Mouse (Mus musculus): ENCODE results near the gene Vamp1. TPM values are rescaled to one million over a fixed set of nuclear protein-coding genes. Genes with fewer than 3 reads are reported as not detected.

Gene Vamp1
- polyA plus RNA-seq, 1 experiment = 0.69 TPM

GRCm38 (mm10) chr6:125190816-125191215, 24.5 kb upstream of the Vamp1 start:
- no peak for TF ChIP-seq MAX (IDR thresholded peaks at IDR 0.05)
- no peak for TF ChIP-seq FOSL1 (IDR thresholded peaks at IDR 0.05; ENCODE audit: insufficient read depth, low read length, poor library complexity, severe bottlenecking)
- TF ChIP-seq USF1 (IDR thresholded peaks at IDR 0.05; ENCODE audit: low read depth) = no peak
- no peak for TF ChIP-seq CTCF (IDR thresholded peaks at IDR 0.05; ENCODE audit: control insufficient read depth, insufficient read depth, insufficient read length)
- TF ChIP-seq MYOD1 (IDR thresholded peaks at IDR 0.05; ENCODE audit: control insufficient read depth, insufficient read length, low read depth) = no peak
- TF ChIP-seq CEBPB (IDR thresholded peaks at IDR 0.05; ENCODE audit: low read depth) = no peak
- TF ChIP-seq MYOG (IDR thresholded peaks at IDR 0.05; ENCODE audit: control insufficient read depth, extremely low read depth, insufficient read length) = no peak
- H3K79me2 ChIP-seq (ENCODE audit: control insufficient read depth, insufficient read depth) = peaks cover 71% of the 10 kb centered on the region
- H3K27me3 ChIP-seq (ENCODE audit: control insufficient read depth, insufficient read depth, insufficient read length) = no peaks in the 10 kb centered on the region
- peak overlapping the region; percentile 85 for H3ac ChIP-seq (ENCODE audit: control insufficient read depth, insufficient read length, low read depth)
- H3K4me3 ChIP-seq (ENCODE audit: insufficient read depth, poor library complexity, severe bottlenecking) = peak overlapping the region; percentile 74
- peaks cover 39% of the 10 kb centered on the region for H3K79me3 ChIP-seq (ENCODE audit: low read depth)
- peaks cover 66% of the 10 kb centered on the region for H3K36me3 ChIP-seq (ENCODE audit: control insufficient read depth, insufficient read depth)

DNA sequence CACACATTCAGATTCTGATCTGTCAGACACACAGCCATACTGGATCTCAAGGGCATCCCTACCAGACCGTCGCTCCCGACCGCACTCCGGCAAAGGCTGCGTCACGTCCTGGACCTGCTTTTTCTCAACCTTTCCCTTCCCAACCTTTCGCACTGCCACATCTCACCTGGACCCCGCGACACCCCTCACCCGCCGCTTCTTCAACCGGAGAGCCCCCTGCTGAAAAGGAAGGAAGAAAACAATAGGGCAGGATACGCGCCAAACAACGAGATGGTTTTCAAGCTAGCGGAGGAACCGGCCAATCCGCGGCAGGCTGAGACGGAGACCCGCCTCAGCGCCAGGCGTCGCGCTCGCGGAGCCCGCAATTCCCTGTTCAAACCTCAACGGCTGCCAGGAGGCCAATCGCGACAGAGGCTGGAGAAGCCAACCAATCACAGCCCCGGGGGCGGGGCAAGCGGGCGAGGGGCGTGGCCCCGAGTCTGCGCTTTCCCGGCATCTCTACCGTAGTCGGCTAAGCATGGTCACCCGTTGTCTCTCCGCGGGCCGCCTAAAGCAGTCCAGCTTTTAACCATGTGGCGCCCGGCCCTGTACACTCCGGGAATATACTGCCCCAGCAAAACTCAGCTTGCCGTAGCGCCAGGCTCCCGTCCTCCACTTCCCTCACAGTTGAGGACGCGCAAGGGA, 23.9 kb upstream of the Vamp1 start, which contains the start of the genes Ncapd2 and Mrpl51:
TSS of gene Ncapd2 (minus strand) at position 370 of the 684 bp plus-strand sequence.
TSS of gene Mrpl51 (plus strand) at position 470 of the 684 bp plus-strand sequence.
- peaks cover 65% of the 10 kb centered on the region for H3K36me3 ChIP-seq (ENCODE audit: control insufficient read depth, insufficient read depth)
- H3K79me2 ChIP-seq (ENCODE audit: control insufficient read depth, insufficient read depth) = peaks cover 71% of the 10 kb centered on the region
- H3K4me3 ChIP-seq (ENCODE audit: insufficient read depth, poor library complexity, severe bottlenecking) = peak within 1 kb of the TSS; percentile 74
- no peaks in the 10 kb centered on the region for H3K27me3 ChIP-seq (ENCODE audit: control insufficient read depth, insufficient read depth, insufficient read length)
- H3ac ChIP-seq (ENCODE audit: control insufficient read depth, insufficient read length, low read depth) = peak within 1 kb of the TSS; percentile 93
- H3K79me3 ChIP-seq (ENCODE audit: low read depth) = peaks cover 39% of the 10 kb centered on the region
- TF ChIP-seq MYOG (IDR thresholded peaks at IDR 0.05; ENCODE audit: control insufficient read depth, extremely low read depth, insufficient read length) = no peak
- peak; percentile 52 for TF ChIP-seq CEBPB (IDR thresholded peaks at IDR 0.05; ENCODE audit: low read depth)
- no peak for TF ChIP-seq USF1 (IDR thresholded peaks at IDR 0.05; ENCODE audit: low read depth)
- peak; percentile 16 for TF ChIP-seq MAX (IDR thresholded peaks at IDR 0.05)

GRCm38 (mm10) chr6:125192016-125192714, 23.2 kb upstream of the Vamp1 start:
- Histone ChIP-seq H3K36me3 (ENCODE audit: control insufficient read depth, insufficient read depth) (peaks cover 62% of the 10 kb centered on the region), H3ac (ENCODE audit: control insufficient read depth, insufficient read length, low read depth) (peak overlapping the region; percentile 93), H3K79me2 (ENCODE audit: control insufficient read depth, insufficient read depth) (peaks cover 71% of the 10 kb centered on the region), H3K27me3 (ENCODE audit: control insufficient read depth, insufficient read depth, insufficient read length) (no peaks in the 10 kb centered on the region), H3K79me3 (ENCODE audit: low read depth) (peaks cover 39% of the 10 kb centered on the region), H3K4me3 (ENCODE audit: insufficient read depth, poor library complexity, severe bottlenecking) (peak overlapping the region; percentile 74)
- TF ChIP-seq CEBPB (IDR thresholded peaks at IDR 0.05; ENCODE audit: low read depth) (no peak), MYOD1 (IDR thresholded peaks at IDR 0.05; ENCODE audit: control insufficient read depth, insufficient read length, low read depth) (no peak), FOSL1 (IDR thresholded peaks at IDR 0.05; ENCODE audit: insufficient read depth, low read length, poor library complexity, severe bottlenecking) (no peak), MAX (IDR thresholded peaks at IDR 0.05) (no peak), MYOG (IDR thresholded peaks at IDR 0.05; ENCODE audit: control insufficient read depth, extremely low read depth, insufficient read length) (no peak), CTCF (IDR thresholded peaks at IDR 0.05; ENCODE audit: control insufficient read depth, insufficient read depth, insufficient read length) (no peak), USF1 (IDR thresholded peaks at IDR 0.05; ENCODE audit: low read depth) (no peak)

DNA sequence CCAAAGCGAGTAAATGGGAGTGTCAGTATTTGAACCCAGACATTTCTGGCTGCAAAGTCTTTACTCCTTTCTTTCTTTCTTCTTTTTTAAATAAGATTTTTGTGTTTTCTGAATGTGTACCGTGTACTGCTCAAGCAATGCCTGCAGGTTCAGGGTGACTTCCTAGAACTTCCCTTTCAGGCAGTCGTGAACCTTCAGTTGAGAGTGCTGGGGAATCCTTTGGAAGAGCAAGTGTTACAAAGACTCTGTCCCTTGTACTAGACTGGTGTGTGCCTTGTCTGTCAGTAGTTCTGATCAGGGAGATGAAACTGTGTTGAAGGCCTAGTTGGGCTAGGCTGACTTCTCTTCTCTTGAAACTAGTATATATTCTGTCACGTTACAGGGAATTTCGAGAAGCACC, 22.5 kb upstream of the Vamp1 start:
- no peaks in the 10 kb centered on the region for H3K27me3 ChIP-seq (ENCODE audit: control insufficient read depth, insufficient read depth, insufficient read length)
- TF ChIP-seq MYOG (IDR thresholded peaks at IDR 0.05; ENCODE audit: control insufficient read depth, extremely low read depth, insufficient read length) (no peak), CTCF (IDR thresholded peaks at IDR 0.05; ENCODE audit: control insufficient read depth, insufficient read depth, insufficient read length) (no peak), FOSL1 (IDR thresholded peaks at IDR 0.05; ENCODE audit: insufficient read depth, low read length, poor library complexity, severe bottlenecking) (no peak), MAX (IDR thresholded peaks at IDR 0.05) (no peak), MYOD1 (IDR thresholded peaks at IDR 0.05; ENCODE audit: control insufficient read depth, insufficient read length, low read depth) (no peak), USF1 (IDR thresholded peaks at IDR 0.05; ENCODE audit: low read depth) (no peak), CEBPB (IDR thresholded peaks at IDR 0.05; ENCODE audit: low read depth) (no peak)
- H3K79me3 ChIP-seq (ENCODE audit: low read depth) = peaks cover 39% of the 10 kb centered on the region
- H3K79me2 ChIP-seq (ENCODE audit: control insufficient read depth, insufficient read depth) = peaks cover 64% of the 10 kb centered on the region
- H3K36me3 ChIP-seq (ENCODE audit: control insufficient read depth, insufficient read depth) = peaks cover 57% of the 10 kb centered on the region
- H3ac ChIP-seq (ENCODE audit: control insufficient read depth, insufficient read length, low read depth) = peak overlapping the region; percentile 93
- peak overlapping the region; percentile 74 for H3K4me3 ChIP-seq (ENCODE audit: insufficient read depth, poor library complexity, severe bottlenecking)

DNA sequence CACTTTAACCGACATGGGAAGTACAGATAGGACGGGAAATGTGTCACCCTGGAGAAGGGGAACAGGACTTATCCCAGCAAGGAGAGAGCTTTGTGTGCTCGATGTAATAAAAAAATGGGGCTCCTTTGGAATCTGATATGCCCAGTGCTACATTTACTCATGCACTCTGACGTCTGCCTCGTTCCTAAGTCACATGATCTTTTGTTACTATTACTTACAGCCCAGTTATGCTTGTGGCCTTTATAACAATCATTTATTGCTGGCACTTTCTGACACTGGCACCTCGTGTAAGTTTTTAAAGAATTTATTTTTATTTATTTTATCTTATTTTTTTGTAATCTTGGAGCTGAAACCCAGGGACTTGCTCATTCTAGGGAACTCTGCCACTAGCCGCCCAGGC, 22.0 kb upstream of the Vamp1 start:
- no peaks in the 10 kb centered on the region for H3K27me3 ChIP-seq (ENCODE audit: control insufficient read depth, insufficient read depth, insufficient read length)
- peaks cover 34% of the 10 kb centered on the region for H3K79me3 ChIP-seq (ENCODE audit: low read depth)
- peak overlapping the region; percentile 74 for H3K4me3 ChIP-seq (ENCODE audit: insufficient read depth, poor library complexity, severe bottlenecking)
- TF ChIP-seq MYOG (IDR thresholded peaks at IDR 0.05; ENCODE audit: control insufficient read depth, extremely low read depth, insufficient read length) (no peak), MAX (IDR thresholded peaks at IDR 0.05) (no peak), MYOD1 (IDR thresholded peaks at IDR 0.05; ENCODE audit: control insufficient read depth, insufficient read length, low read depth) (no peak), FOSL1 (IDR thresholded peaks at IDR 0.05; ENCODE audit: insufficient read depth, low read length, poor library complexity, severe bottlenecking) (no peak), USF1 (IDR thresholded peaks at IDR 0.05; ENCODE audit: low read depth) (peak; percentile 72), CEBPB (IDR thresholded peaks at IDR 0.05; ENCODE audit: low read depth) (no peak)
- peaks cover 51% of the 10 kb centered on the region for H3K36me3 ChIP-seq (ENCODE audit: control insufficient read depth, insufficient read depth)
- peaks cover 59% of the 10 kb centered on the region for H3K79me2 ChIP-seq (ENCODE audit: control insufficient read depth, insufficient read depth)
- H3ac ChIP-seq (ENCODE audit: control insufficient read depth, insufficient read length, low read depth) = no peak overlapping the region
